Mouse (Mus musculus) limb, embryonic 12.5 days (tissue): ENCODE data around the gene Minpp1. TPM values are rescaled to one million over a fixed set of nuclear protein-coding genes. Genes with fewer than 3 reads are reported as not detected.

Source experiments
- ATAC-seq: fragments of 200-750 bp; cut with Nextera tagmentation; 2 replicates; pipeline ENCODE4 v1.8.0; 2017; ENCODE audit warnings: low read depth, moderate TSS enrichment; ENCODE audit not compliant: insufficient number of reproducible peaks, insufficient read depth, low FRiP score, low TSS enrichment
- H3K27ac ChIP-seq: fragments of 300-500 bp; sonication (generic); 2 replicates; pipeline ENCODE4 v1.5.1; 2016; ENCODE audit warnings: mild to moderate bottlenecking, moderate library complexity
- H3K27me3 ChIP-seq: fragments of 300-500 bp; sonication (generic); 2 replicates; pipeline ENCODE4 v1.6.1; 2016; ENCODE audit warnings: mild to moderate bottlenecking, moderate library complexity
- H3K36me3 ChIP-seq: fragments of 300-500 bp; sonication (generic); 2 replicates; pipeline ENCODE4 v1.6.1; 2016; ENCODE audit warnings: mild to moderate bottlenecking, moderate library complexity
- H3K4me1 ChIP-seq: fragments of 300-500 bp; sonication (generic); replicated peaks from 2 replicates; pipeline ENCODE4 v1.6.1; 2016
- H3K4me2 ChIP-seq: fragments of 300-500 bp; sonication (generic); 2 replicates; pipeline ENCODE4 v1.6.1; 2016; ENCODE audit warnings: mild to moderate bottlenecking, moderate library complexity
- H3K4me3 ChIP-seq: fragments of 300-500 bp; sonication (generic); replicated peaks from 2 replicates; pipeline ENCODE4 v1.5.1; 2016; ENCODE audit warnings: mild to moderate bottlenecking
- H3K9ac ChIP-seq: fragments of 300-500 bp; sonication (generic); replicated peaks from 2 replicates; pipeline ENCODE4 v1.6.1; 2016; ENCODE audit warnings: mild to moderate bottlenecking, moderate library complexity
- H3K9me3 ChIP-seq: fragments of 300-500 bp; sonication (generic); 2 replicates; pipeline ENCODE4 v1.6.1; 2016; ENCODE audit warnings: mild to moderate bottlenecking, moderate library complexity
- WGBS: fragments of 180-500 bp; shearing (Covaris S2); methylation state at CpG from one replicate; pipeline ENCODE4 v1.1.7; 2016; 5-methylcytosine and 5-hydroxymethylcytosine counted together
- polyA plus RNA-seq: library from polyadenylated mRNA; unstranded; fragments of >200 nt; fragmentation: Nextera tagmentation; extraction: Ambion mirVana; gene quantifications from 2 replicates; pipeline ENCODE4 v1.2.1, GENCODE M21; 2016

Minpp1 gene
- polyA plus RNA-seq, 1 experiment from 2014 or later, result 92.6 TPM

DNA sequence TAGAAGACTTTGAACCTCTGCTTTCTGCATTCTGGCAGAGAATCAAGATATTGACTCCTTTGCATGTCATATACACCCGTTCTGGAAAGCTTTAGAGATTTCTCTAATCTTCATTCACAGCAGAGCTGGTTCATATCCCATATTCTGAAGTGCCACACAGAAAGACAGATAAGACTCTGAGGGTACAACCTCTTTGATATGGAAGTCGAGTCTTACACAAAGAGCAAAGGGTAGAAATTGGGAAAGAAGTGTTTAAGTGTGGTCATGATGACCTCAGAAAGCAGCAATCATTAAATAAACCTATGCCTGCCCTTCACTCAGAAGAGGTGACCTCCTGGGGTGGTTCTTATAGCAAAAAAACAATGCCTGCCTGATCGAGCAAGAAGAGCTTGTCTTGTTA is 43.2 kb downstream of the Minpp1 start:
- H3K4me3 ChIP-seq, result no peak overlapping the region
- no peaks in the 10 kb centered on the region for H3K27me3 ChIP-seq
- H3K9me3 ChIP-seq, result no peaks in the 10 kb centered on the region
- no peak overlapping the region for H3K27ac ChIP-seq
- WGBS, result 70% methylated on average over 3 of the region's 3 CpGs
- no peak overlapping the region for H3K4me2 ChIP-seq
- ATAC-seq, result no peak
- H3K36me3 ChIP-seq, result no peaks in the 10 kb centered on the region
- H3K9ac ChIP-seq, result no peak overlapping the region
- H3K4me1 ChIP-seq, result peaks cover 12% of the 10 kb centered on the region

DNA sequence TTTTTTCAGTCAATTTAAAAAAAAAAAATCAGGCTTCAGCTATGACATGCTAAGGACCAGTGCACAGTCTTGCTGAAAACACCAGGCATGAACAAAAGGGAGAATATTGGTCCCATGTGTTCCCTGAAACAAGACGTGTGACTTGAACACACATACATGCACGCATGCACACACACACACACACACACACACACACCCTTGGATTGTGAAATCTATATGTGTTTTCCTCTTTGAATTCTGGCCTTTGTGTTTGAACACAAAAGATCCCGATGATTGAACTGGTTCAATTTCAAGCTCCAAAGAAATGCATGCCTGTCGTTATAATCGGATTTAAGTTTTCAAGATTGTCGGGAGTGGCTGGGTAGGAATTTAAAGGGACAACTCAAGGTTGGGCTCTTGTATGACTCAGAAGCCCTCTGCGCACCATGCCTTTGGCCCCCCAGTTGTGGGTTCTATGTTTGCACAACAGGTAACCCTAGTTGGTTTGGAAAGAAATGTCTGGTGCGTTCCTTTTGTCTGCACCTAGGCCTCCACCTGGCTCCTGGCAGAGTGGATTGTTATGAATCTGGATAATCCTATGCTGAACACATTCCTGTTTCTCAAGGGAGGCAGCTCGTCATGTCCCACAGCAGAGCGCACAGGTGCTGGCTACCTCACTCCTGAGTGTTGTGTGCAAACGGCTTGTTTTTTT is 43.8 kb downstream of the Minpp1 start:
- H3K27ac ChIP-seq, result no peak overlapping the region
- H3K4me3 ChIP-seq, result no peak overlapping the region
- H3K27me3 ChIP-seq, result no peaks in the 10 kb centered on the region
- H3K4me2 ChIP-seq, result no peak overlapping the region
- no peak for ATAC-seq
- H3K9ac ChIP-seq, result no peak overlapping the region
- WGBS, result 87% methylated on average over 11 of the region's 11 CpGs
- no peaks in the 10 kb centered on the region for H3K9me3 ChIP-seq
- H3K36me3 ChIP-seq, result no peaks in the 10 kb centered on the region
- H3K4me1 ChIP-seq, result peaks cover 5% of the 10 kb centered on the region

DNA sequence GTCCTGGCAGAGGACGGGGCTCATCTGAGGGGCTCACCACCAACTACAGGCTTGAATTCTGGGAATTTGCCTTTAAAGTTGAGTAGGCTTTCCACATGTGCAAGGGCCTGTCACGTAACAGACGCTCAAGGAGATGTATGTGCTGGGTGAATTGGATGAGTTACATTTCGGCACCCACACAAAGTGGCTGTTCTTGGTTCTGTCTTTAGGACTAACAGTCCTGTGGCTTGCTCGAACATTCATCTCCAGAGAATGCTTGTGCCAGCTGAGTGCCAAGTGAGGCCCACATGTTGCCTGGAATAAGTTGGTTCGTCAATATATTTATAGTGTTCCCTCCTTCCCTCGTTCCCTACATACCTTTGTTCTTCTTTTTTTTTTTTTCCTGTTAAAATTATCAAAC is 44.7 kb downstream of the Minpp1 start:
- Histone ChIP-seq H3K4me3 (no peak overlapping the region), H3K9me3 (no peaks in the 10 kb centered on the region), H3K9ac (no peak overlapping the region), H3K27ac (no peak overlapping the region), H3K27me3 (no peaks in the 10 kb centered on the region), H3K4me1 (no peaks in the 10 kb centered on the region), H3K36me3 (no peaks in the 10 kb centered on the region), H3K4me2 (no peak overlapping the region)
- WGBS, result 87% methylated on average over 7 of the region's 7 CpGs
- ATAC-seq, result no peak

DNA sequence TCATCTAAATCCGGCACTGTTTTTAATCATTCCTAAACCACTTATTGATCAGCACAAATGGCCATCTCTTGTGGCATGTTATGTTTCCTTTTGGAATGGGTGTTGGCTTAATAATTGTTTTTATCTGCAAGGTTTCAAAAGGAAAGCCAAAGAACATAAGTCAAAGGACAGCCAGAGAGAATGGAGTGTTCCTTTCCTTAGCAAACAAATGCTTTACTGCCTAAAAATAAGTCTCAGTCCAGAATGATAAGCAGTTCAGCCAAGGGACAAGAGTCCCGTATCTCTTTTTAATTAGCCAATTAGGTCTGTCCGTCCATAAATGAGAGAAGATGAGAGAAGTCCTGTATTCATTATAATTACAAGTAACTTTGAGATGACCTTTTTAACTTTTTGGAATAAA is 46.8 kb downstream of the Minpp1 start:
- H3K27me3 ChIP-seq, result no peaks in the 10 kb centered on the region
- H3K4me2 ChIP-seq, result no peak overlapping the region
- ATAC-seq, result no peak
- H3K9ac ChIP-seq, result no peak overlapping the region
- H3K27ac ChIP-seq, result no peak overlapping the region
- H3K36me3 ChIP-seq, result no peaks in the 10 kb centered on the region
- H3K9me3 ChIP-seq, result no peaks in the 10 kb centered on the region
- H3K4me3 ChIP-seq, result no peak overlapping the region
- 63% methylated on average over 3 of the region's 3 CpGs for WGBS
- no peaks in the 10 kb centered on the region for H3K4me1 ChIP-seq

DNA sequence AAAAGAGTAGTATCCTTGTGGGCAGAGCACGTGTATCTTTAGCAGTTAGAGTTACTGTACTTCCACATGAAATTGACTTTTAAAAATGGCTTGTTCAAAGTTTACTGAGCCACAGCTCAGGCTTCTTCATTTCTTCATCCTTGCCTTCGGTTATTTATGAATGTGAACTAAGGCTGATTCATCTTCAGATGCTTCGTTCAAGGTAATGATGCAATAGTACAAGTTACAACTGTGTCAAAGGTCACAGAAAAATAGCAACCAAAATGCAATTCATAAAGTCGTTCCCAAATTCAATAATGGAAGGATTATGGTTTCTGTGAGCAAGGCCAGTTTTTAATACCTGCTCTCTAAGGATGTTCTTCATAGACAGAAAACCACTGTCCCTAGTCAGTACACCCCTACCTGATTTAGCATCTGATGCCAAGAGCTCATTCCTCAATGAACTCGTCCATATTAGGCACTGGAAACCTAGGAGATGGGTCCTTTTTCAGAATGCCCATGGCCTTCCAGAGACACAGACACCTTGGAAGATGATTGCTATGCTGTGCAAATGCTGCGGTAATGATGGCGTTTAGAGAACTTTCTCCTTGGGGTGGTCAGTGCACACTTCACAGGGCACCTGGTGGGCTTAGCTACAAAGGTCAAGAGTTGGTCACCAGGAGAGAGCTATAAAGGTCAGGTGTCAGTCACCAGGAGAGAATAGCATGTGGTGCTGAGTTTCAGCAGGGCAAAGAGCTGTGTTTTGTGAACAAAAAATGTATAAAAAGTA is 47.4 kb downstream of the Minpp1 start:
- no peaks in the 10 kb centered on the region for H3K9me3 ChIP-seq
- H3K36me3 ChIP-seq, result no peaks in the 10 kb centered on the region
- no peak for ATAC-seq
- no peaks in the 10 kb centered on the region for H3K27me3 ChIP-seq
- H3K4me1 ChIP-seq, result no peaks in the 10 kb centered on the region
- H3K4me2 ChIP-seq, result no peak overlapping the region
- no peak overlapping the region for H3K4me3 ChIP-seq
- H3K9ac ChIP-seq, result no peak overlapping the region
- H3K27ac ChIP-seq, result no peak overlapping the region
- WGBS, result 79% methylated on average over 7 of the region's 7 CpGs

DNA sequence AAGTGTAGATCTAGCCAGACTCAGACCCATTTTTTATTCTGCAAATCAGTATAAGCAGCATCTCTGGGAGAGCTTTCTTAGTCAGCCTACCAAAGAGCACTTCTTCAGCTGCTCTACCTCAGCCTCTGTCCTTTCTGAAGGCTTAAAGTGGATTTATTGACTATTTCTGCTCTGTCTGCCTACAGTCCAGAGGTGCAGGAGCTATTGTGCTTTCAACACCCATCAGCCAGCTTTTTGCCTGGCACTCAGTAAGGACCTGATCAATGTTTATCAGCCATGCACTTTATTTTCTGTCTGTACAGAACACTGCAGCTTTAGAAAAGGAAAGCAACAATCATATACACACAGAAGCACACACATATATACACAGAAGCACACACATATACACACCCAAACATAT is 49.3 kb downstream of the Minpp1 start:
- no peak for ATAC-seq
- Histone ChIP-seq H3K4me2 (no peak overlapping the region), H3K36me3 (no peaks in the 10 kb centered on the region), H3K9me3 (no peaks in the 10 kb centered on the region), H3K9ac (no peak overlapping the region), H3K27ac (no peak overlapping the region), H3K4me3 (no peak overlapping the region), H3K27me3 (no peaks in the 10 kb centered on the region), H3K4me1 (no peaks in the 10 kb centered on the region)

DNA sequence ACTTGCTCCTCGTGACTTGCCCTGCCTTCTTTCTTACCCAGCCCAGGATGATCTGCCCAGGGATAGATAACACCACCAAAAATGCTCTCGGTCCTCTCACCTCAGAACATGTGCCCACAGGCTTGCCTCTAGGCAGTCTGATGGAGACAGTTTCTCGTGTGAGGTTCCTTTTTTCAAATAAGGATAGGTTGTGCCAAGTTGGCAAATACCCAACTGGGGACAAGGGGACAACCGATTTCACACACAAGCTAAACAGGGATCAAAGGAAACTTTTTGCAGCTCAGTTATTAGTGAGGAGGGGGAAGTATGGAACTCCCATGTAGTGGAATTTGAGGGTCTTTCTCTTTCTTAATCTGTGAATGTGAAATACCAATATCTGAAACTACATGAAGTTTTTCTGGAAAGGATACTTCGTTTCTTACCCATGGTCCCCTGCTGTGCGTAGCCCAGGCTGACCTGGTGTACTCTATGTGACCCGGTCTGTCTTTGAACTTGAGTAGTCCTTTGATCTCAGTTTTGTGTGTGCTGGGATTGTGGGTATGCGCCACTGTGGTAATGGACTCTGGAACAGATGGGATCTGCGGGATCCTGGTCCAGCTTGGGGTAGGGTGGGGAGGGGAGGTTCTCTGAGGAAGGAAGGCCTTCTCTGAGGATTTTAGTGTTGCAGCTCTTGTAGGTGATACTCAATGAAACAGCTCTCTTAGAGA is 57.4 kb downstream of the Minpp1 start:
- H3K27ac ChIP-seq, result no peak overlapping the region
- no peaks in the 10 kb centered on the region for H3K36me3 ChIP-seq
- no peak for ATAC-seq
- H3K4me1 ChIP-seq, result no peaks in the 10 kb centered on the region
- H3K4me2 ChIP-seq, result no peak overlapping the region
- H3K4me3 ChIP-seq, result no peak overlapping the region
- 80% methylated on average over 9 of the region's 9 CpGs for WGBS
- no peaks in the 10 kb centered on the region for H3K27me3 ChIP-seq
- H3K9me3 ChIP-seq, result no peaks in the 10 kb centered on the region
- H3K9ac ChIP-seq, result no peak overlapping the region

DNA sequence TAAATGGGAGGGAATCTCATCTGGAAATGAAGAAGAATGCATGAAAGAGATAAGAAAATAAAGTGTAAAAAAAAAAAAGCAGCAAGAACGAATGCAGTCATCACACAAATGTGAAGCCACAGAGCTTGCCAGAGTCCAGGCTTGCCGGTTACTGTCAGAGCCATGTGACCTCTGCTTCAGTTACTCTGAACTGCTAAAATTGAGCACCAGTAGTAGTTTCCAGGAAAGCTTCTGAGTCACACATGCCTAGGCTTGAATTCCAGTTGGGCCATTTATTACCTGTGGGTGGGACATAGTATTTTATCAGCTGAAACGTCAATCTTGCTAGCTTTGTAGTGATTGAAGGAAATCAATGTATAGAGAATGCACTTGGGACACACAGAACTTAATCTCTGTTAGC is 61.8 kb downstream of the Minpp1 start:
- no peak overlapping the region for H3K27ac ChIP-seq
- H3K36me3 ChIP-seq, result no peaks in the 10 kb centered on the region
- 60% methylated on average over 3 of the region's 3 CpGs for WGBS
- no peak overlapping the region for H3K4me3 ChIP-seq
- ATAC-seq, result no peak
- H3K4me1 ChIP-seq, result peaks cover 6% of the 10 kb centered on the region; the same call in 1 of the 2 replicates
- no peaks in the 10 kb centered on the region for H3K27me3 ChIP-seq
- H3K9me3 ChIP-seq, result no peaks in the 10 kb centered on the region
- no peak overlapping the region for H3K4me2 ChIP-seq
- H3K9ac ChIP-seq, result no peak overlapping the region

DNA sequence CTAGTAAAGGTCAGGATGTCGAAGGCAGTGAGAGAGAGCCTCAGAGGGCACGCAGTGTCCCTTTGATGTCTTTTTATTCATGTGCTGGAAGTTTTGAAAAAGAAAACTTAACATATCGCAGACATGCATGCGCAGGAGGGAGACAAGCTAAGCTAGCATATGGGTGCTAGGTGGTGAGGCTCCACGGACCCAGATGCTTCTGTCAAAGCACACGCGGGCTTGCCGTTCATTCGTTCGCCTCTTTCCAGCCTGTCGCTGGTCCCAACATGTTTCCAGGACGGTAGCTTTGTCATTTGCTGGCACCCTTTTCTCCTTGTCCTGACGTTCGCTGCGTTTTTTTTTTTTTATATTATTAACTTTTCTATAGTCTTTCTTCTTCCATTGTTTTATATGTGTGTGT is 62.6 kb downstream of the Minpp1 start:
- Histone ChIP-seq H3K27me3 (no peaks in the 10 kb centered on the region), H3K36me3 (no peaks in the 10 kb centered on the region), H3K4me3 (no peak overlapping the region), H3K9ac (no peak overlapping the region), H3K4me1 (peaks cover 6% of the 10 kb centered on the region; the same call in 1 of the 2 replicates), H3K4me2 (no peak overlapping the region), H3K27ac (no peak overlapping the region), H3K9me3 (no peaks in the 10 kb centered on the region)
- no peak for ATAC-seq
- 86% methylated on average over 15 of the region's 15 CpGs for WGBS

DNA sequence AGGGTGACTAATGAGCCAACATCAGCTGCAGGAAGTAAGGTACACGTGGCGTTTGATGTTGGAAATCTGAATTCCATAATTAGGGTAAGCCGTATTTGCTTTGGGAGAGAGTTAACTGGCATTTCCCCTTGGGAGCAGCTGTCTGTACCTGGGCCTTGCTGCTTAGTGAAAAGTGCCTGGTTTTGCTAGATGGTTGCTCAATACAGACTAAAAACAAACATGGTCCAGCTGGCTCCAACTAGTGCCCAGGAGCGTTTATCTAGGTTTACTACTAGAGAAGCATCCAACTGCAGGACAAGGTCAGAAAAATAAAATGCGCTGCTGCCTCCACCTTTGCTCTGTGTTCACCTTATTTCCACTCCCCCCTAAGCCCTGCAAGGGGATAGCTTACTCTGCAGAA is 64.9 kb downstream of the Minpp1 start:
- H3K27me3 ChIP-seq, result no peaks in the 10 kb centered on the region
- H3K27ac ChIP-seq, result no peak overlapping the region
- H3K9me3 ChIP-seq, result no peaks in the 10 kb centered on the region
- H3K9ac ChIP-seq, result no peak overlapping the region
- WGBS, result 35% methylated on average over 5 of the region's 5 CpGs
- no peak overlapping the region for H3K4me2 ChIP-seq
- ATAC-seq, result no peak
- no peak overlapping the region for H3K4me3 ChIP-seq
- no peaks in the 10 kb centered on the region for H3K36me3 ChIP-seq
- peaks cover 19% of the 10 kb centered on the region for H3K4me1 ChIP-seq

DNA sequence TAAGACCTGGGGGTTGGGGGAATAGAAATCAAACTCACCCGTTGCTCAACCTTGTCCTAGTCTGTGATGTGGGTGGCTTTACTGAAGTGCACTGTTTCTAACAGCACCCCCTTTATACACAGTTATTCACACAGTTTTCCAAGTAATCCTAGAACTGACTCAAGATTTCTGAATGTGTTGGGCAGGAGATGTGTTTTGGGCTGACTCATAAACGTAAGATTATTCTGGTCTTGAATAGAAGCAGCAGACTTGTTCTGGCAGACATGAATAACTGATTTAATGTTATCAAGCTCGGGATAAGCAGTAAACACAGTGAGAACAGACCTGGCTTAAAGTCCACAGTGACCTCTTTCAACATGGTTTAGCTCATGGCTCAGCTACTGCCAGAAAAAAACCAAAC is 65.9 kb downstream of the Minpp1 start:
- Histone ChIP-seq H3K9me3 (no peaks in the 10 kb centered on the region), H3K4me2 (no peak overlapping the region), H3K4me1 (peaks cover 20% of the 10 kb centered on the region), H3K36me3 (no peaks in the 10 kb centered on the region), H3K9ac (no peak overlapping the region), H3K27me3 (no peaks in the 10 kb centered on the region), H3K4me3 (no peak overlapping the region), H3K27ac (no peak overlapping the region)
- WGBS, result 57% methylated on average over 3 of the region's 3 CpGs
- no peak for ATAC-seq
